Mouse (Mus musculus) MEL (cell line): ENCODE measurements at regions not wholly inside any gene's neighbourhood (a gene's known extent, or its start where the extent isn't known, plus 50 kb on each side); places are given as distances from the start of the nearest gene placed in this dataset.

Experiments used
- DNase-seq: peaks from one replicate; pipeline ENCODE4 v3.0.0; 2011; ENCODE audit warnings: low read depth, low spot score
- H3K27ac ChIP-seq: 2 replicates; pipeline ENCODE4 v1.5.1; 2012; ENCODE audit warnings: low read depth, mild to moderate bottlenecking, control low read depth, low read length, moderate library complexity; ENCODE audit not compliant: control insufficient read depth
- H3K27me3 ChIP-seq, 2 experiments: fragments of 150-350 bp in 1 of 2; sonication (generic) in 1 of 2; 2 replicates each; pipeline ENCODE4 v1.6.1; 2012; ENCODE audit warnings: low read length in 2 of 2, mild to moderate bottlenecking in 2 of 2, improper control_type of control experiment in 1 of 2, moderate library complexity in 1 of 2; ENCODE audit not compliant: insufficient read depth in 2 of 2, control insufficient read depth in 1 of 2
- H3K36me3 ChIP-seq, 2 experiments: 2 replicates each; pipeline ENCODE4 v1.6.1; 2012 to 2014; ENCODE audit warnings: low read length in 2 of 2, improper control_type of control experiment in 1 of 2, inconsistent platforms in 1 of 2, mild to moderate bottlenecking in 1 of 2; ENCODE audit not compliant: insufficient read depth in 2 of 2, control insufficient read depth in 1 of 2
- H3K4me1 ChIP-seq, 2 experiments: fragments of 150-350 bp in 1 of 2; sonication (generic) in 1 of 2; 2 replicates each; pipeline ENCODE4 v1.6.1; 2012; ENCODE audit warnings: low read length in 2 of 2, improper control_type of control experiment in 1 of 2, mild to moderate bottlenecking in 1 of 2; ENCODE audit not compliant: insufficient read depth in 2 of 2, control insufficient read depth in 1 of 2
- H3K4me3 ChIP-seq, 2 experiments: fragments of 150-350 bp in 1 of 2; sonication (generic) in 1 of 2; 2 replicates each; pipeline ENCODE4 v1.5.1; 2012; ENCODE audit warnings: low read depth in 2 of 2, low read length in 2 of 2, mild to moderate bottlenecking in 2 of 2, moderate library complexity in 2 of 2, control low read depth in 1 of 2, improper control_type of control experiment in 1 of 2; ENCODE audit not compliant: control insufficient read depth in 1 of 2, insufficient read depth in 1 of 2
- H3K79me2 ChIP-seq: 2 replicates; pipeline ENCODE4 v1.6.1; 2012; ENCODE audit warnings: mild to moderate bottlenecking, low read length, moderate library complexity; ENCODE audit not compliant: control insufficient read depth, poor library complexity, insufficient read depth
- H3K9ac ChIP-seq: 2 replicates; pipeline ENCODE4 v1.6.1; 2012; ENCODE audit warnings: low read depth, mild to moderate bottlenecking, control low read depth, low read length, moderate library complexity; ENCODE audit not compliant: control insufficient read depth, poor library complexity, severe bottlenecking
- H3K9me3 ChIP-seq: fragments of 150-350 bp; sonication (generic); replicated peaks from 2 replicates; pipeline ENCODE4 v1.6.1; 2012; ENCODE audit warnings: mild to moderate bottlenecking, low read length, improper control_type of control experiment, moderate library complexity; ENCODE audit not compliant: insufficient read depth
- BHLHE40 ChIP-seq: IDR thresholded peaks from 2 replicates; pipeline ENCODE4 v1.6.1; 2012; ENCODE audit warnings: low read depth, mild to moderate bottlenecking, inconsistent platforms, low read length, improper control_type of control experiment, borderline replicate concordance
- CHD1 ChIP-seq: IDR thresholded peaks from 2 replicates; pipeline ENCODE4 v1.6.1; 2012; ENCODE audit warnings: low read depth, mild to moderate bottlenecking, inconsistent platforms, low read length, improper control_type of control experiment
- CTCF ChIP-seq, 3 experiments: IDR thresholded peaks in 2 of 3; conservative IDR thresholded peaks in 1 of 3; 2 replicates each; pipeline ENCODE4 v1.5.1; 2011 to 2012; ENCODE audit warnings: low read length in 3 of 3, low read depth in 2 of 3, mild to moderate bottlenecking in 2 of 3, improper control_type of control experiment in 1 of 3, inconsistent platforms in 1 of 3, mixed read lengths in 1 of 3, moderate library complexity in 1 of 3; ENCODE audit not compliant: control insufficient read depth in 1 of 3, insufficient read depth in 1 of 3, poor library complexity in 1 of 3, severe bottlenecking in 1 of 3
- E2F4 ChIP-seq: IDR thresholded peaks from 2 replicates; pipeline ENCODE4 v1.6.1; 2011; ENCODE audit warnings: low read depth, low read length, improper control_type of control experiment, borderline replicate concordance
- ELF1 ChIP-seq: IDR thresholded peaks from 2 replicates; pipeline ENCODE4 v1.6.1; 2014; ENCODE audit warnings: low read depth, mild to moderate bottlenecking, inconsistent platforms, low read length, improper control_type of control experiment, moderate library complexity
- EP300 ChIP-seq, 2 experiments: IDR thresholded peaks; 2 replicates each; pipeline ENCODE4 v1.6.1; 2011; ENCODE audit warnings: improper control_type of control experiment in 2 of 2, low read length in 2 of 2, low read depth in 1 of 2, mild to moderate bottlenecking in 1 of 2
- ETS1 ChIP-seq: IDR thresholded peaks from 2 replicates; pipeline ENCODE4 v1.6.1; 2012; ENCODE audit warnings: low read depth, mild to moderate bottlenecking, inconsistent platforms, low read length, improper control_type of control experiment, moderate library complexity
- KAT2A ChIP-seq: conservative IDR thresholded peaks from 2 replicates; pipeline ENCODE4 v1.6.1; 2012; ENCODE audit warnings: low read depth, low read length, improper control_type of control experiment, inconsistent platforms
- MAFK ChIP-seq: IDR thresholded peaks from 2 replicates; pipeline ENCODE4 v1.6.1; 2011; ENCODE audit warnings: low read depth, mild to moderate bottlenecking, low read length, improper control_type of control experiment, borderline replicate concordance
- MAX ChIP-seq: IDR thresholded peaks from 2 replicates; pipeline ENCODE4 v1.6.1; 2011; ENCODE audit warnings: low read length, improper control_type of control experiment
- MEF2A ChIP-seq: IDR thresholded peaks from 2 replicates; pipeline ENCODE4 v1.6.1; 2014; ENCODE audit warnings: low read depth, mild to moderate bottlenecking, inconsistent platforms, low read length, improper control_type of control experiment; ENCODE audit not compliant: poor library complexity, insufficient replicate concordance, severe bottlenecking; ENCODE audit errors: extremely low read depth
- MXI1 ChIP-seq: IDR thresholded peaks from 2 replicates; pipeline ENCODE4 v1.6.1; 2011; ENCODE audit warnings: mild to moderate bottlenecking, low read depth, low read length, improper control_type of control experiment
- MYC ChIP-seq: IDR thresholded peaks from 2 replicates; pipeline ENCODE4 v1.6.1; 2011; ENCODE audit warnings: low read depth, mild to moderate bottlenecking, low read length, improper control_type of control experiment, moderate library complexity
- NELFE ChIP-seq: IDR thresholded peaks from 2 replicates; pipeline ENCODE4 v1.6.1; 2011; ENCODE audit warnings: low read depth, low read length, improper control_type of control experiment
- POLR2A ChIP-seq, 2 experiments: IDR thresholded peaks; 2 replicates each; pipeline ENCODE4 v1.6.1; 2011 to 2012; ENCODE audit warnings: low read length in 2 of 2, mild to moderate bottlenecking in 2 of 2, control low read depth in 1 of 2, improper control_type of control experiment in 1 of 2, low read depth in 1 of 2, moderate library complexity in 1 of 2; ENCODE audit not compliant: control insufficient read depth in 1 of 2, insufficient read depth in 1 of 2, poor library complexity in 1 of 2
- POLR2AphosphoS5 ChIP-seq: IDR thresholded peaks from 2 replicates; pipeline ENCODE4 v1.6.1; 2012; ENCODE audit warnings: low read depth, borderline replicate concordance, mild to moderate bottlenecking, inconsistent platforms, low read length, moderate library complexity, mixed read lengths
- RCOR1 ChIP-seq: IDR thresholded peaks from 2 replicates; pipeline ENCODE4 v1.6.1; 2012; ENCODE audit warnings: low read depth, mild to moderate bottlenecking, inconsistent platforms, low read length, improper control_type of control experiment
- SIN3A ChIP-seq: IDR thresholded peaks from 2 replicates; pipeline ENCODE4 v1.6.1; 2012; ENCODE audit warnings: low read length, improper control_type of control experiment, inconsistent platforms
- TAL1 ChIP-seq: IDR thresholded peaks from 2 replicates; pipeline ENCODE4 v1.6.1; 2012; ENCODE audit warnings: mild to moderate bottlenecking, inconsistent platforms, low read length, moderate library complexity, mixed read lengths
- TBP ChIP-seq: IDR thresholded peaks from 2 replicates; pipeline ENCODE4 v1.8.0; 2011; ENCODE audit warnings: low read depth, low read length, improper control_type of control experiment
- TCF12 ChIP-seq: IDR thresholded peaks from 2 replicates; pipeline ENCODE4 v1.6.1; 2014; ENCODE audit warnings: low read depth, mild to moderate bottlenecking, inconsistent platforms, low read length, improper control_type of control experiment, moderate library complexity
- UBTF ChIP-seq: IDR thresholded peaks from 2 replicates; pipeline ENCODE4 v1.6.1; 2012; ENCODE audit warnings: low read depth, mild to moderate bottlenecking, inconsistent platforms, low read length, improper control_type of control experiment, moderate library complexity, borderline replicate concordance; ENCODE audit not compliant: insufficient read depth
- USF1 ChIP-seq: IDR thresholded peaks from 2 replicates; pipeline ENCODE4 v1.6.1; 2014; ENCODE audit warnings: low read depth, mild to moderate bottlenecking, inconsistent platforms, low read length, improper control_type of control experiment, moderate library complexity
- USF2 ChIP-seq, 2 experiments: IDR thresholded peaks; 2 replicates each; pipeline ENCODE4 v1.6.1; 2011 to 2012; ENCODE audit warnings: improper control_type of control experiment in 2 of 2, low read length in 2 of 2, borderline replicate concordance in 1 of 2, inconsistent platforms in 1 of 2, low read depth in 1 of 2, mild to moderate bottlenecking in 1 of 2; ENCODE audit not compliant: insufficient read depth in 1 of 2
- ZC3H11A ChIP-seq: IDR thresholded peaks from 2 replicates; pipeline ENCODE4 v1.6.1; 2012; ENCODE audit warnings: low read depth, mild to moderate bottlenecking, inconsistent platforms, low read length, improper control_type of control experiment
- ZKSCAN1 ChIP-seq: IDR thresholded peaks from 2 replicates; pipeline ENCODE4 v1.6.1; 2012; ENCODE audit warnings: low read depth, mild to moderate bottlenecking, inconsistent platforms, low read length, improper control_type of control experiment, moderate library complexity
- ZMIZ1 ChIP-seq: IDR thresholded peaks from 2 replicates; pipeline ENCODE4 v1.6.1; 2012; ENCODE audit warnings: low read depth, mild to moderate bottlenecking, inconsistent platforms, low read length, improper control_type of control experiment, moderate library complexity

GRCm38 (mm10) chr8:17664371-17665141 is 1313.5 kb downstream of the Defb40 start:
- H3K4me3 ChIP-seq = no peak overlapping the region
- DNase-seq = no peak
- H3K4me1 ChIP-seq = no peaks in the 10 kb centered on the region
- no peak overlapping the region for H3K27ac ChIP-seq
- no peaks in the 10 kb centered on the region for H3K9me3 ChIP-seq
- no peak overlapping the region for H3K9ac ChIP-seq
- H3K36me3 ChIP-seq = no peaks in the 10 kb centered on the region
- TF ChIP-seq BHLHE40 (no peak), KAT2A (no peak), MXI1 (no peak), MYC (no peak), ELF1 (no peak), USF2 (IDR thresholded peaks at IDR 0.05; ENCODE audit: borderline replicate concordance in 1 of 2, insufficient read depth in 1 of 2, low read depth in 1 of 2, low read length in 2 of 2) (no peak), SIN3A (no peak), CHD1 (no peak), ETS1 (no peak), ZMIZ1 (no peak), E2F4 (no peak), ZKSCAN1 (no peak), TAL1 (no peak), POLR2AphosphoS5 (no peak), POLR2A (IDR thresholded peaks at IDR 0.05; ENCODE audit: control insufficient read depth in 1 of 2, insufficient read depth in 1 of 2, low read depth in 1 of 2, low read length in 2 of 2, poor library complexity in 1 of 2) (no peak)
- no peaks in the 10 kb centered on the region for H3K27me3 ChIP-seq
- H3K79me2 ChIP-seq = no peaks in the 10 kb centered on the region

- no peak for DNase-seq
- H3K4me3 ChIP-seq = no peak overlapping the region
- H3K4me1 ChIP-seq = no peaks in the 10 kb centered on the region
- no peaks in the 10 kb centered on the region for H3K27me3 ChIP-seq
- no peak overlapping the region for H3K9ac ChIP-seq
- no peaks in the 10 kb centered on the region for H3K9me3 ChIP-seq
- no peak for TF ChIP-seq ZKSCAN1
- TF ChIP-seq MEF2A = no peak
- no peak for TF ChIP-seq TBP
- no peak for TF ChIP-seq MAFK
- TF ChIP-seq USF1 = no peak
- TF ChIP-seq MAX = no peak
- TF ChIP-seq ZC3H11A = no peak
- no peak for TF ChIP-seq ELF1
- TF ChIP-seq RCOR1 = no peak
- no peak for TF ChIP-seq EP300 (IDR thresholded peaks at IDR 0.05; ENCODE audit: low read depth in 1 of 2, low read length in 2 of 2)
- TF ChIP-seq UBTF = no peak
- no peak for TF ChIP-seq CHD1
- no peak for TF ChIP-seq ETS1
- TF ChIP-seq CTCF (IDR thresholded peaks at IDR 0.05 in 2 of 3, conservative IDR thresholded peaks at IDR 0.05 in 1 of 3; ENCODE audit: control insufficient read depth in 1 of 3, insufficient read depth in 1 of 3, low read depth in 2 of 3, low read length in 3 of 3, poor library complexity in 1 of 3, severe bottlenecking in 1 of 3) = no peak
- TF ChIP-seq NELFE = no peak
- no peak for TF ChIP-seq POLR2A (IDR thresholded peaks at IDR 0.05; ENCODE audit: control insufficient read depth in 1 of 2, insufficient read depth in 1 of 2, low read depth in 1 of 2, low read length in 2 of 2, poor library complexity in 1 of 2)
- no peak for TF ChIP-seq POLR2AphosphoS5
- no peak for TF ChIP-seq TCF12
- TF ChIP-seq USF2 (IDR thresholded peaks at IDR 0.05; ENCODE audit: borderline replicate concordance in 1 of 2, insufficient read depth in 1 of 2, low read depth in 1 of 2, low read length in 2 of 2) = no peak
- no peaks in the 10 kb centered on the region for H3K79me2 ChIP-seq
- no peak overlapping the region for H3K27ac ChIP-seq
- no peaks in the 10 kb centered on the region for H3K36me3 ChIP-seq
Measured at GRCm38 (mm10) chr8:17659753-17660361, 1318.2 kb downstream of the Defb40 start.
